Mouse (Mus musculus) heart, adult 18-20 months (tissue): ENCODE measurements around the gene Atxn7l1. TPM values are rescaled to one million over a fixed set of nuclear protein-coding genes. Genes with fewer than 3 reads are reported as not detected.

Experiments
- DNase-seq, 2 experiments: peaks; one replicate each; pipeline ENCODE4 v3.0.0; 2021 to 2022; ENCODE audit warnings: mixed read lengths in 1 of 2
- total RNA-seq, 2 experiments: library from RNA; stranded (reverse); gene quantifications; 2 replicates each; pipeline ENCODE4 v1.2.3; 2021

Gene Atxn7l1
- total RNA-seq, 2 experiments from 2014 or later: 16.9 to 17.4 TPM

DNA sequence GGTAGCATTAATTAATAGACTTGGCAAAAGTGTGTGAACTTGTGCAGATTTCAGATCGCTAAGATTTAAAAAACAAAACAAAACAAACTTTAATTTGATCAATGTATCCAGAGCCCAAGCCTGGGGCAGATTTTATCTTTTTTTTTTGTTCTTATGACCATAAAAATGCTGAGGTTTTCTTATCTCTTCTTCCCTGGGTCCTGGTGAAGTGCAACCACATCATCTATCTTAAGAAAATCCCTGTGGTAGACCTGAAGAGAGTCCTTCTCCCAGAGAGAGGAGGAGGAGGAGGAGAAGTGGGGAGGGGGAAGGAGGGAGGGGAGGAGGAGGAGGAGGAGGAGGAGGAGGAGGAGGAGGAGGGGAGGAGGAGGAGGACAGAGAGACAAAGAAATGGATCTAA, 78.5 kb downstream of the Atxn7l1 start:
- no peak for DNase-seq

DNA sequence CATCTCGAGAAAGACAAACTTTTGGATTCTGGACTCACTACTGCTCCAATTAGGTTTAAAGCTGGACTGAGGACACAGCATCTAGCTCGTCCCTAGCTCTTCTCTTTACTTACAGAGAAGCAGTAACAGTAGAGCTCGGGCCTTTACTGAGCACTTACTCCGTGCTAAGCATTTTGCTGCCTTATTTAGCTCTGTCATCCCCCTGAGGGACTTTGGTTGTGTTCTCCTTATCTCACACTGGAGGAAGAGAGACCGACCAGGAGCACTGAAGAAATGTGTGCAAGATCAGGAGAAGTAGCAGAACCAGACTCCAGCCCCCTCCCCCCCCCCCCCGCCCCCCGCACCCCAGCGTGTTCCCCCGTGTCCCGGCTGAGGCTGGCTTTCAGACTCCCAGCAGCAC, 79.1 kb downstream of the Atxn7l1 start:
- DNase-seq: no peak

DNA sequence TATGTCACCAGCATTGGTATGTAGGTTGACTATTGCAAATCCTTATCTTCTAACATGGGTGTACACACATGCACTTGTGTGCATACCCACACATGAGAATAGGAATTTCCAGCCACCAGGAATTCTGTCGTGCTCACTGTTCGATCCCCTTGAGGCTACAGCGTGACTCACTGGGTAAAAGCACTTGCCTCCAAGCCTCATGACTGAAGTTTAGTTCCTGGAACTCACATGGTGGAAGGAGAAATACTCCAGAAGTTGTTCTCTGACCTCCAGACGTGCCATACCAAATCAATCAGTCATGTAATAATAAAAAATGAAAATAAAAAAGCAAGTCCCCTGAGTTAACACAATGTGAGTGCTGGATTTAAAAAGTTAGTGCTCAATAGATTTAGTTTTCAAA, 87.8 kb downstream of the Atxn7l1 start:
- no peak for DNase-seq

DNA sequence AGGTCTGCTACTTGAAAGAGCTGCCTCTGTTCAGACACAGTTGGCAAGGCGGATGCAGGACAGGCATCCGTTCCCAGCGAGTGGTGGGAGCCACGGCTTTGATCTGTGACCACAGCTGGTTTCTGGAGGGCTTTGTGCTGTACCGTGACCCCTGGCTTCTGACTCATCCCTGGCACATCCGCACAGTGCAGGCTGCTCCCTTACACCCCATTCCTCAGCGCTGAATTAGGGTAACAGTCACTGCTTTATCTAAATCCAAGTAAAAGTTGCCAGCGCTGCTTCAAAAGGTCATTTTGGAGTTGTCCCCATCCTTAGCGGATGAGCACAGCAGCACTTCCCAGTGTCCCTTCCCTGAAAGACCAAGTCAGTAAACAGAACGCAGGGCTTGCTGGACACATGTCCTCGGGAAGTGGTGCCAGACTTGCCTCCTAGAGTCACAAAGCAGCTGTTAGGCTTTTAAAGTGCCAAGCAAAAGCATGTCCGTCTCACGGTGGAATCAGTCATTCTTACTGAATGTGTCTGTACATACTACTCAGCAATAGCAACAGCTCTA, 88.4 kb downstream of the Atxn7l1 start:
- peak; percentile 38 to 50 for DNase-seq

DNA sequence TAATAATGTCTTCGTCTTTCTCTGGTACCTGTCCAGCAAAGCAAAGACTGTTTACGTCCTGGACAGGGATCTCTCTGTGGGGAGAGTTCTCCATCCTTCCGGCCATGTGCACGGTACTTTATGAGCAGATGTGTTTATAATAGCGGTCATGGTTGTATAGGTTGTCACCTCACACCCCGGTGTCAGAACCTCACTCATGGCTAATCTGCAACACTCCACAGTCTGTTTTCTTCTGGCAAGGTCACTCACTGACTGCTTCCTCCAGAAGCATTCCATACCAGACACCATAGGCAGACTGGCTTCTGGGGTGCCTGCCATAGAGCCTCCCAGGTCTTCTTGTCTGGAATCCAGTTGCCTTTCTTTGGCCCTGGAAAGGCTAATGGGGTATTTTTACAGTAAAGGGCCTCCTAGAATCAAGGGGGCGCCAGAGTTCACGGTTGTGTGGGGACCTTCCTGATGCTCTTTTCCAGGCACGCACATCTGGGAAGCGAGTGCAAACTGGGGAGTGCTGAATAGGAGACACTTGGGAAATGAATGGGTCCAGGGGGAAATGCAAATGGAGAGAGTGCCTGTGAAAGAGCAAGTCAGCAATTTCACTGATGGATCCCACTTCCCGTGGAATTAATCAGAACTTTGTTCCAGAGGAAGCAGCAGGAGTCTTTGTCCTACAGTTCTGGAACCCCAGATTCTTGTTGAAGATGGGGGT, 89.0 kb downstream of the Atxn7l1 start:
- peak; percentile 19 to 29 for DNase-seq

DNA sequence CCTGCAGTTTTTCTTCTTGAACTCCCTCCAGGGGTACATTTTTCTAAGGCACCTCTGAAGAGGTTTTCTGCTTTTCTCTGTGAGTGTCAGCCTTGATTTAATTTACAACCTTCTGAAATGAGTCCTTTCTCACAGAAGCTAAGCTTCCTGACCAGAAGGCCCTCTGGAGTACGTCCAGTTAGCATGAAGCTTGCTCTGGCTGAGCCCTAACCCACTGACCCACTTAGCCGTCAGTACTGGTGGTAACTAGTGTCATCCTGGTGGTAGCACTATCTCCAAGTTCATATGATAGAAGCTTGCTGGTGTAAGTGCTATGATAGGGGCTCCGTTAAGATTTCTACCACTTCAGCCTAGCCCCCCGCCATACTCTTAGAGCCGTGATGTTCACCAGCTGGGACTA, 89.6 kb downstream of the Atxn7l1 start:
- DNase-seq: no peak

DNA sequence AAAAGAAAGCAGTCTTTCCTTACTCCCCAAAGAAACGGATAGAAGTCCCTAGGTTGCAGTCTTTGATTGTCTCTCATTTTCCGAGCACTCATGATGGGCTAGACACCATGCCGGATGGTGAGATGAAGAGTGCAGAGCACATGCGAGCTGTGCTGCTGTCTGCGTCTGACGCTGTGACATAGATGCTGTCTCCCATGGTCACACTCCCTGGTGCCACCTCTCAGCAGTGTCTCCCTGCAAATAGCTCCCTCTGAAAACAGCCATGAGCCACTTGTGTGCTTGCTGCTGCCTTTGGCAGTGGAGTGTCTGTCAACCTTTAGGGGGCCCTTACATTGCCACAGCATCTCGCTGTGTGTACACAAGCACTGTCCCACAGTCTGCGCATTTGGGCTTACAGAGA, 95.2 kb downstream of the Atxn7l1 start:
- DNase-seq: no peak

DNA sequence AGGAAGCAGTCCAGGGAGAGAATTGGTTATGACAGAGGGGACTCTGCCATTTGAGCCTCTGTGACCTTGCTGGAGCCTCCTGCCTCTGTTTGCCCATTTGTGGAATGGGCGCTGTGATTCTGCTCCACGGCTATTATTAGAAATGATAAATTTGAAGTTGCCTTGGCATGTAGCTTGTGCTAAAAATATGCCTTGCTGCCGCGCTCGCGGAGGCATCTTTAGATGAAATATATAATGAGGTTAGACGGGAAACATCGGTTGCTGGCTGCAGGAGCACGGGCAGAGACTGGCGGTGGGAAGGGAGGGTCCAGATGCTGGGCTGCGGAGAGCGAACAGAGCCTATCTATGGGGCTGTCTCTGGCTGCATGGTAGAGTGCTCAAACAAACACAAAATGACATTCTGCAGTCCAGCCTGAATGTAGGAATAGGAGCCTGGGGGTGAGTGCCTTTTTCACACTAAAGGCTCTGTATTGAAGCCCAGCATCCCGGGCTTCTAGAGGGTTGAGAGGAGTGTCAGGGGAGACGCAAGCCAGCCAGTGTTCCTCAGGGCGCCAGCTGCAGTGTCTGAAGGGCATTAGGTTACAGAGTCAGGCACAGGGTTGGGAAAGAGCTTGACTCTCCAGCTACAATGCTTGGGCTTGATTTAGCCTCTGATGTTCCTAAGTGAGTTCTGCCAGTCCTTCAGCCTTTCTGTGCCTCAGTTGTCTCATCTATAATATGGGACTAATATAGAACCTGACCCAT, 96.8 kb downstream of the Atxn7l1 start:
- DNase-seq: peak; percentile 25 to 30

DNA sequence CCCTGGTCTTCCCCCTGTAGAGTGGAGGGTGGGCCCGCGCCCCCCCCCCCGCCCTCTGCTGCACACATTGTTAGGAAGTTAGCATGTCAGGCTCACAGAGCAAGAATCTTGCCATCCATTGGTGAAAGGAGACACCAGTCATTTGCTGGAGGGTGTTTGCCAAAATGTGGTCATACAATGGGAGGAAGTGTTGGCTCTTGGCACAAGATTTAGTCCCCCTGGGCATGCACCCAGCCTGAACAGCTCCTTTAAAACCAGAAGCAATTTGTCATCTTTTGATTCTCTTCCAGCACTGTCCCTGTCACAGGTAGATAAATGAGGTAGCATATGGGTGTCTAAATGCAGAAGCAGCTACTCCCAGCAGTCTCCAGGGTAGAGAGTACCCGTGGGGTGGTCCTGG, 98.0 kb downstream of the Atxn7l1 start:
- DNase-seq: peak in 1 of 2 experiments; percentile 17

DNA sequence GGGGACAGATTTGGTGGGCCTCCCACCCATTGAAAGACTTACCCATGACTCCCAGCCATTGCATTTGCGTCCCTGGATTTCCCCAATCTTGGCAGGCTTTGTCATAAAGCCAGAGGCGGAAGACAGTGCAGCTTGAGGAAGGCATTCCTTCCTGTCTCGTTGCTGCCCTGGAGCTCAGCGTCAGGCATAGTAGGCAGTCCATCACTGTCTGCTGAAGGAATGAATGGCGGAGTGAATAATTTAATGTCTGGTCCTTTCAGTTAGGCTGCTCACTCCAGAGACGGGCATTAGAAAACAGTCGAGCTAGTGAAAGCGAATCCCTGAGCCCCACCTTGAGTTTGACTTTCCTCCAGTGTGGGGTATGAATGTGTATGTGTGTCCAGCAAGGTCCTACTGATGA, 99.4 kb downstream of the Atxn7l1 start:
- no peak for DNase-seq

DNA sequence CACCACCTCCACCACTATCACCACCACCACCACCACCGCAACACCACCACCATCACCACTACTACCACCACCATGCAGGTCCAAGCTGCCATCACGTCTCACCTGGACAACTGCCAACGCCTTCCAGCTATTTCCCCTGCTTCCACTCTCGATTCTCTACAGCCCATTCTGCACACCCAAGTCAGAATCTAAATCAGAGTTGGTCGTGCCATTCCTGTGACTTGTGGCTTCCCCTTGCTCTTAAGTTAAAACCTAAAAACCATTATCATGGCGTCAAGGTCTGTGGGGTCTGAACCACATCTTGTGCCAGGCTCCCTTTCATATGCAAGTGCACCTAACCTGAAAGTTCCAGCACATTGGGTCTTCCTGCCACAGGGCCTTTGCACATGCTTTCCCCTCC, 102.7 kb downstream of the Atxn7l1 start:
- no peak for DNase-seq

DNA sequence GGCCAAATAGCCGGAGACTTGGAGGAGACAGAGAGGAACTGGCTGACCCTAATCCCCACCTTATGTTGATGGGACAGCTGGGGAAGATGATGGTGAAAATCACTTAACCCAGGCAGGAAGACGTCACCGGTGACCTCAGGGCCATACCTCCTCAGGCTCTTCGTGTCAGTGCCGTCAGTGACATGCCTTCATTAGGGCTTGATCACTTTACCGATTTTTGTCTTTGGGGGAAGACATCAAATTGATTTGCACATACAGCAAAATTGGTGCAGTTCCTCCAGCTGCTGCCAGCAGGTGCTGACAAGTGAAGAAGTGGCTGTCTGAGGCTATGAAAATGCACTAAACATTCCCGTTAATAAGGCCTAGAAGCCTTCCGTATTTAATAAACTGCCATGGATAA, 103.9 kb downstream of the Atxn7l1 start:
- DNase-seq: no peak

DNA sequence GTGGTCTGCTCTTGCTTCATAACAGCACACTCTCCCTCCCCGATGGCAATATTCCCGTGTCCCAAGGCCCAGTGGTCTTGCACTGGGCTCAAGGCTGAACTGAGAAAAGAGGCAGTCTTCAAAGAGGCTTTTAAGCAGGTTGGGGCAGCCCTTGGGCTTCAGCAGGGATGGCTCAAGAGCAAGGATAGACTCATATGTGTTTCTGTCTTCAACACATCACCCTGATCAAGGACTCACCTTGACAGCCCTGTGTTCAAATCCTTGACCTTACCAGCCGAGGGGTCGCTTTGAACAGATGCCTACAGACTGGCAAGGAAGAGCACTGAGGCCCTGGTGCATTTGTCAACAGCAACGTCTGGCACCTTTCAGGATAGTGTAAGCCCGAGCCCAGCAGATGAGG, 105.1 kb downstream of the Atxn7l1 start:
- DNase-seq: no peak

DNA sequence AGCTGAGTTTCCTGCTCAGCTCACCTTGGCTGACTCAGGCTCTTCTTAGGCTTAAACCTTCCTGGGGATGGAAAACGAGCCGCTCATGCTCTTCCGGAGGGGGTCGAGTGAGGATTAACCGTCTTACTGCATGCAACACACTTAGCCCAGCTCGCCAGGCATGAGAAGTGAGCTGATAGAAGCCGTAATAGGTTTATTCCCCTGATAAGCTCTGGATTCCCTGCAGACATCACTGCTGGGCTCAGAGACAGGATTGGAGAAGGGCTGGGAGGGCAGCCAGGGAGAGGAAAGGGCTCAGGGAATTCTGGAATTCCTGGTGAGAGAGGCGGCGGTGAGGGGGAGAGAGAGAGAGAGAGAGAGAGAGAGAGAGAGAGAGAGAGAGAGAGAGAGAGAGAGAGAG, 105.7 kb downstream of the Atxn7l1 start:
- DNase-seq: no peak

DNA sequence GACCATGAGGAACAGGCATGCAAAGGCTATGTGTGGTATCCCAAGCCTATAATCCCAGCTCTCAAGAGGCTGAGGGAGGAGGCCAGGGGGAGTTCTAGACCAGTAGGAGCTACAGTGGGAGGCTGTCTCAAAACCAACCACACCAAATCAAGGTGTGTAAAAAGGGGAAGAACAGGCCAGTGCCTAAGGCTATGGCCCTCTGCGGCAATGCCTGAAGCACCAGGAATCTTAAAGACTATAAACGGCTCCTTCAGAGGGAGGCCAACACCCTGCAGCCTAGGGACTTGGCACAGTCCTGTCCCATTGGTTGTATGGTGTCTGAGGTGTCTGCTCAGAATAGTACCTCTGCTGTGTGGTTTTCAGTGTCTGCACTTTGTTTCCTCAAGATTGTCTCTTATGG, 107.8 kb downstream of the Atxn7l1 start:
- DNase-seq: no peak

DNA sequence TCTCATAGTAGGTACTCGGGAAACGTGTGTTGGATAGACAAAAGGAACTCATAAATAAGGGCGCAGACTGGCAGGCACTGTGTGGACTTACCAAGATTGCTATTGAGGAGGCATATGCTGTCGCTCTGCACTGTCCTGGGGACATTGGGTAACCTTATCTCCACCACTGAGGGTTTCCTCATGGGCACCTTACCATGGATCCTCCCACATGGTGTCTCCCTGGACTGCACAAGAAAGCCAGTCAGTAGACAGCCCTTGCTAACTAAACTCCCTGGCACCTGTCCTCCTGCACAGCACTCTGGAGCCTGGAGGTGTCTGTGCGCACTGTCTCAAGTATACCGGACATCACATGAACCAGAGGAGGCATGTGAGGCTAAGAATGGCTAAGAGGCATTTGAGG, 108.9 kb downstream of the Atxn7l1 start:
- no peak for DNase-seq

DNA sequence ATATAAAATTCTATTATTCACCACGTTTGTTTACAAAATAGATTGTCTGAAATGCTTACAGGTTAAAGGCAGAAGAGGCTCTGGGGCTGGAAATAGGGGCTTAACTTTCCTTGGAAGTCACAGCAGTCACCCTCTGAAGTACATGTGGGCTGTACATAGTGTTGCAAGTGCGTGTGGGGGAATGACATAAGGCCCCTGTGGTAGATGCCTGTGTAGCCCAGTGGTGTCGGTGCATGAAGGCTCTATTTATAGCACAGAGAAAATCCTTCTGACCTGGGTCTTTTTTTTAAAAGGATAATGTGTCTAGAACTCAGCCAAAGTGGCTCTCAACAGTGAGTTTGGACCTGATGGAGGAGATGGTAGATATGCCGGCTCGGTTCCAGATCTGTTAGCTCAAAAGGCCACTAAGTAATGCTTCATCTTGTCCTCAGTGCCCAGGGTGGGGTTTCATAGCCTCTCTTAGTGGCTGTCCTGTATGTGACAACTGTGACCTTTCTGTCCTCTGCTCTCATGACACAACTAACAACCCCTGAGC, 111.6 kb downstream of the Atxn7l1 start:
- no peak for DNase-seq

DNA sequence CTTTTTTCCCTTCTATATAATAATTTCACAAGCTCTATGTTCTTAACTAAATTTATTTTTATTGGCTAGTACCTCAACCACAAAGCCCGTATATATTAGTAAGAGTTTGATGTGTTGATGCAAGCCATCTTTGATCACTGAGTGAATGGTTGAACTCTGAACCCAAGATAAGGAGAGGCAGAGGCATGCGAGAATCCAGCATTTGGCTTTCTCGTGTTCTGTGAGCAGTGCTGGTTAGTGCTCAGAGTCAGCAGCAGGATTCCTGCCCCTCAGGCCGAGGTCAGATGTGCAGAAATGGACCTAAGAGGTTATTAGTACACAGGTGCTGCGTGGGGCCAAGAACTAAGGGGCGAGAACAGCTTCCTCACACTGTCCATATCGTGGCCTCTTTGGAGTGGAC, 113.1 kb downstream of the Atxn7l1 start:
- DNase-seq: no peak

DNA sequence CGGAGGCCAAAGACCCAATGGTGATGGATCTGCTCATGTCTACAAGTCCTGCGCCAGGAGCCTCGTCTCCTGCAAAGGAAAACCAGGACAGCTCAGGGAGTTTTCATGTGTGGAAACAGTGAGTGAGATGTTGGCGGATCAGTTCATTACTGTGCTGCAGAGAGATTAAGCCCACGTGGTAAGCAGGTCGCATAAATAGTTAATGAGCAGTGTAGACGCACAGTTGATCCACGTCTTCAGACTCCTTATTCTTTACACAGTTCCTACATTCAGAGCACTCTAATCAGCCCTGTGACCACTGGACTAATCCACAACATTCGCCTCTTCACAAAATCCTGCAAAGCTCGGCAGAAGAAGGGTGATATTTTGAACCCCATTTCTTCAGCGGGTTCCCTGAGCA, 118.4 kb downstream of the Atxn7l1 start:
- DNase-seq: no peak

DNA sequence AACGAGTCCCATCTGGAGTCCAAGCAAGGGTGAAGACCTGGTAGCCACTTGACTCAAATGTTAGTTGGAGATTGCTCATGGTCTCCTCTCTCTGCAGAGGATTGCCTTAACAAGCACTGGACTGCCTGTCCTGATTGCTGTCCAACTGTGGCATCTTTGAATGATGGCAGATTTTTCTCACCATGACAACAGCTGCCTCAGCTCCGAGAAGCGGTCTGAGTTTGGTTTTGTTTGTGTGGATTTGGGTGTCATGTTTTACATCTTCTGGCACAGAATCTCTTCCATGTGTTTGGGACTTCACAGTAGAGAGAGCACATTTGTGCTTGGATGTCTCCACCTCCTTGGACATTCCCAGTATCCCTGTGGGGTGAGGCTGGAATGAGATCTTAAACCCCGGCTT, 120.5 kb downstream of the Atxn7l1 start:
- no peak for DNase-seq

DNA sequence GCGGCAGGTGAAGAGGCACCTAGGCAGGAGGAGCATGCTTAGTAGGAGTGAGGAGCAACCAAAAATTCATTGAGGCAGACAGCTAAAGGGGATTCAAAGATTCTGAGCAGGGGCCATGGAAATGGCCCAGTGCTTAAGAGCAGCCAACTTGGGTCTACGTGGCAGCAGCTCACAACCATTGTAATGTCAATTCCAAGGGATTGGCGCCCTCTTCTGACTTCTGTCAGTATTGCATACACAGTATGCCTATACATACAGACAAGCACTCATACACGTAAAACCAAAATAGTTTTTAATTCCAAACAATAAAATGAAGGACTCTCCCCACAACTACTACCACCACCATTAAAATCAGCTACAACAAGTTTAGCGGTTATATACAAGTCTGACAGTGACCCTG, 122.2 kb downstream of the Atxn7l1 start:
- peak; percentile 11 to 55 for DNase-seq

DNA sequence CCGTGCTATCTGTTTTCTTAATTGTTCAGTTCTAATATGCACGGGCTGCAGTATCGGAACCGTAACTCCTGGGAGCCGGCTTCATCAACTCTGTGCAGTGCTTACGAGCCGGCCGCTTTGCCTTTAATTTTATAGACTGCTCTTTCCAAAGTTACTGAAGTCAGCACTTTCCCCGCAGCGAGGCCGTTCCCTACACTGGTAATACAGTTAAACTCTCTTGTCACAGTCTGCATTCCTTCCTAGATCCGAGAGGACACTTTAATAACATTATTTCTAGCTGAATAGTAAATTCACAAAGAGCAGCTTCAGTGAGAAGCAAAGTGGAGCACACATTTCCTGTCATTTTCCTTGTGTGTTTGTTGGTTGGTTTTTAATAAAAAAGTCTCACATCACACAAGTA, 124.4 kb downstream of the Atxn7l1 start:
- no peak for DNase-seq

DNA sequence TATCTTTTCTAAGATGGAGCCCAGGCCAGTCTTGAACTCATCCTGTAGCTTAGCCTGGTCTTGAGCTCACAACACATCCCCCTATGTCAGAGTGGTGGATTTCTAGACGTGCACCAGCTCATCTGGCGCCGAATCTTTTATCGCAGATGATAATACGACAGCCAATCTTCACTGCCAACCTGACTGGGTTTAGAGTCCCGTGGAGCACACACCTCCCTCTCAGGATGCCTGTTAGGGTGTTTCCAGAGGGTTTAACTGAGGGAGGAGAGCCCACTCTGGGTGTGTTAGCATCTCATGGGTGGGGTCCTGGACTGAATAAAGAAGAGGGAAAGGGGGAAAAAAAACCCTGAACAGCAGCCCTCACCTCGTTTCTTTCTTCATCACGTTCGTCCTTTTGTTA, 124.9 kb downstream of the Atxn7l1 start:
- DNase-seq: no peak

DNA sequence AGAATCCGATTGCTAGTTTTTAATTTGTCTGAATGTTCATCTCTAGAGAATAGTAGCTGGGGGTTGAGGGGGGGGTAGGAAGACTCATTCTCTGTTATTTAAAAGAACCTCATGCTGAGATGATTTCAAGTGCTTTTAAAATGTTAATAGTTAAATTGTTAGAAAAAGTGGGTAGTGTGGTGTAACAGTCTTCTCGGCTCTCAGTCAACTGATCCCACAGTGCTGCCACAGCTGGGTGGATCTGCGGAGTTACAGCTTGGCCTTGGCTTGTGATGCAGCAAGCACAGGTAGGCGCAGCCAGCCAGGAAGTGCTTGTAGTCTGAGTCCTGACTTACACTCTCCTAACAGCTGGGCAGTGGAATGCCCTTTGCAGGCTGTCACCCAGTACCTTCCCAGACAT, 125.7 kb downstream of the Atxn7l1 start:
- no peak for DNase-seq
